Mouse (Mus musculus) hindbrain, embryonic 11.5 days (tissue): ENCODE data around the gene Itfg2. TPM values are rescaled to one million over a fixed set of nuclear protein-coding genes. Genes with fewer than 3 reads are reported as not detected.

Experiments
- ATAC-seq: fragments of 200-750 bp; cut with Nextera tagmentation; 2 replicates; pipeline ENCODE4 v1.8.0; 2017; ENCODE audit warnings: mild to moderate bottlenecking, moderate TSS enrichment, moderate library complexity; ENCODE audit not compliant: low FRiP score
- DNase-seq: peaks from one replicate; pipeline ENCODE4 v3.0.0-alpha.2; 2015; ENCODE audit warnings: low spot score
- H3K27ac ChIP-seq: fragments of 300-500 bp; sonication (generic); 2 replicates; pipeline ENCODE4 v1.5.1; 2014; ENCODE audit warnings: mild to moderate bottlenecking, low read depth, low read length
- H3K27me3 ChIP-seq: fragments of 300-500 bp; sonication (generic); 2 replicates; pipeline ENCODE4 v1.6.1; 2014; ENCODE audit warnings: mild to moderate bottlenecking, low read length, moderate library complexity, mixed read lengths; ENCODE audit not compliant: control insufficient read depth, insufficient read depth
- H3K36me3 ChIP-seq: fragments of 300-500 bp; sonication (generic); 2 replicates; pipeline ENCODE4 v1.6.1; 2014; ENCODE audit warnings: mild to moderate bottlenecking, low read length, moderate library complexity, mixed read lengths; ENCODE audit not compliant: control insufficient read depth, insufficient read depth
- H3K4me1 ChIP-seq: fragments of 300-500 bp; sonication (generic); replicated peaks from 2 replicates; pipeline ENCODE4 v1.6.1; 2014; ENCODE audit warnings: low read length, mixed read lengths; ENCODE audit not compliant: control insufficient read depth, insufficient read depth
- H3K4me2 ChIP-seq: fragments of 300-500 bp; sonication (generic); replicated peaks from 2 replicates; pipeline ENCODE4 v1.6.1; 2014; ENCODE audit warnings: mild to moderate bottlenecking, low read depth, low read length
- H3K4me3 ChIP-seq: fragments of 300-500 bp; sonication (generic); 2 replicates; pipeline ENCODE4 v1.5.1; 2014; ENCODE audit warnings: low read depth, low read length
- H3K9ac ChIP-seq: fragments of 300-500 bp; sonication (generic); 2 replicates; pipeline ENCODE4 v1.6.1; 2014; ENCODE audit warnings: low read depth, low read length
- H3K9me3 ChIP-seq: fragments of 300-500 bp; sonication (generic); 2 replicates; pipeline ENCODE4 v1.6.1; 2016; ENCODE audit warnings: low read length; ENCODE audit not compliant: control insufficient read depth
- WGBS: fragments of 180-500 bp; shearing (Covaris S2); extraction: QIAGEN DNeasy Blood & Tissue Kit; methylation state at CpG from one replicate; pipeline ENCODE4 v1.1.7; 2014; 5-methylcytosine and 5-hydroxymethylcytosine counted together
- polyA plus RNA-seq: library from polyadenylated mRNA; unstranded; fragments of >200 nt; fragmentation: Nextera tagmentation; extraction: Ambion mirVana; gene quantifications from 2 replicates; pipeline ENCODE4 v1.2.1, GENCODE M21; 2014

Gene Itfg2
- polyA plus RNA-seq, 1 experiment from 2014 or later = 32.2 TPM

DNA sequence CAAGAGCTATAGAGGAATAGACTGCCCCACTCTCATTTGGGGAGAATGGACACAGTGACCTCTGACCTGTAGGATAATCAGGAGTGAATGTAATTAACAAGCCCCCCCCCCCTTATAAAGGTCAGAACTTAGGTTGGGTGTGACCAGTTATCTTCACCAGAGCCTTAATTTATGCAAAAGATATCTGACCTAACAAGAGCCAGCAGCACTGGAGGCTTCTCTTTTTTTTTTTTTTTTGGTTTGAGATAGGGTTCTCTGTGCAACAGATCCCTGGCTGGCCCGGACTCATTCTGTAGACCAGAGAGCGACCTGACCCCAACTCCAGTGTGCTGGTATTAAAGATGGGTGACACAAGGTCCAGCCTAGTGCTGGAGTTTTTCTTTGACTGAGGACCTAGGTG lies 4.6 kb upstream of the Itfg2 start:
- ATAC-seq = no peak
- H3K4me1 ChIP-seq = no peaks in the 10 kb centered on the region
- DNase-seq = no peak
- no peak overlapping the region for H3K27ac ChIP-seq
- H3K36me3 ChIP-seq = peaks cover 24% of the 10 kb centered on the region
- H3K9ac ChIP-seq = no peak overlapping the region
- no peak overlapping the region for H3K4me2 ChIP-seq
- no peaks in the 10 kb centered on the region for H3K27me3 ChIP-seq
- H3K4me3 ChIP-seq = no peak overlapping the region
- H3K9me3 ChIP-seq = no peaks in the 10 kb centered on the region
- 88% methylated on average over 2 of the region's 2 CpGs for WGBS

DNA sequence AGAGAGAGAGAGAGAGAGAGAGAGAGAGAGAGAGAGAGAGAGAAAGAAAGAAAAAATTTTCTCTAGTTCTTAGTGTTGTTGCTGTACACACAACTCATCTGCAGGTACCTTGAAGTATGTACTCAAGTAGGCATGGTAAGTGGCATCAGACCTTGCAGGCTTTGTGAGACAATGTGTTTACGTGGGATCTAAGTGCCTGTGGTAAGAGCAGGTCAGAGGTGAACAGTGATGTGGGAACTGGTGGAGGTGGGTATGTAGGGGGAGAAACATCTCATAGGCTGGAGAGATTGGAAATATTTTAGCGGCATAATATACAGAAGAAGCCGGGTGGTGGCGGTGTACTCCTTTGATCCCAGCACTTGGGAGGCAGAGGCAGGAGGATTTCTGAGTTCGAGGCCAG lies 2.8 kb upstream of the Itfg2 start:
- Histone ChIP-seq H3K4me1 (0 out of 2 replicates have a peak, but pooled peaks cover 2% of the 10 kb centered on the region), H3K4me2 (no peak overlapping the region), H3K4me3 (no peak overlapping the region), H3K27me3 (no peaks in the 10 kb centered on the region), H3K9me3 (no peaks in the 10 kb centered on the region), H3K9ac (no peak overlapping the region), H3K27ac (no peak overlapping the region), H3K36me3 (peaks cover 17% of the 10 kb centered on the region)
- DNase-seq (no peak), ATAC-seq (no peak)
- WGBS = 93% methylated on average over 5 of the region's 5 CpGs

DNA sequence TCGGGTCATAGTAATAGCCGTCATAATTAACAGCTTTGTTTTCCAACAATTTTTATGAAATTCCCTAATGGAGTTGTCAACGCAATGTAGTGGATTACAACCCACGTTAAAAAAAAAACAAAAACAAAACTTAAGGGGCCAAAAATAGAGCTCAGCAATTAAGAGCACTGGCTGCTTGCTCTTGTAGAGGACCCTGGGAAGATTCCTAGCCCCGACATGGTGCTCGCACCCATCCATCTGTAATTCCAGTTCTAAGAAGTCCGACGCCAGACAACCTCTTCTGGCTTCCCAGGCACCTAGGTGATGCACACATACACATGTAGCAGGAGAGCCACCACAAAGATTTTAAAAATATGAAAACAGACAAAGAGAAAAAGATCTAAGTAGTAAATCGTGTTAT lies 315 bp upstream of the Itfg2 start:
- DNase-seq = no peak
- H3K4me1 ChIP-seq = 0 out of 2 replicates have a peak, but pooled peaks cover 2% of the 10 kb centered on the region
- no peaks in the 10 kb centered on the region for H3K9me3 ChIP-seq
- peaks cover 3% of the 10 kb centered on the region for H3K36me3 ChIP-seq
- H3K4me2 ChIP-seq = peak overlapping the region; percentile 69
- no peaks in the 10 kb centered on the region for H3K27me3 ChIP-seq
- ATAC-seq = peak; percentile 22; the same call in 1 of the 2 replicates
- WGBS = 21% methylated on average over 9 of the region's 9 CpGs
- H3K4me3 ChIP-seq = peak overlapping the region; percentile 63
- H3K9ac ChIP-seq = no peak overlapping the region
- peak overlapping the region; percentile 95 for H3K27ac ChIP-seq

GRCm38 (mm10) chr6:128423496-128424268 lies 1.0 kb downstream of the Itfg2 start:
- no peaks in the 10 kb centered on the region for H3K9me3 ChIP-seq
- H3K36me3 ChIP-seq = no peaks in the 10 kb centered on the region
- DNase-seq = no peak
- peak overlapping the region; percentile 69 for H3K9ac ChIP-seq
- no peak for ATAC-seq
- H3K4me3 ChIP-seq = peak overlapping the region; percentile 63
- WGBS = 52% methylated on average over 15 of the region's 16 CpGs
- peak overlapping the region; percentile 69 for H3K4me2 ChIP-seq
- peak overlapping the region; percentile 95 for H3K27ac ChIP-seq
- H3K27me3 ChIP-seq = no peaks in the 10 kb centered on the region
- H3K4me1 ChIP-seq = 0 out of 2 replicates have a peak, but pooled peaks cover 2% of the 10 kb centered on the region

DNA sequence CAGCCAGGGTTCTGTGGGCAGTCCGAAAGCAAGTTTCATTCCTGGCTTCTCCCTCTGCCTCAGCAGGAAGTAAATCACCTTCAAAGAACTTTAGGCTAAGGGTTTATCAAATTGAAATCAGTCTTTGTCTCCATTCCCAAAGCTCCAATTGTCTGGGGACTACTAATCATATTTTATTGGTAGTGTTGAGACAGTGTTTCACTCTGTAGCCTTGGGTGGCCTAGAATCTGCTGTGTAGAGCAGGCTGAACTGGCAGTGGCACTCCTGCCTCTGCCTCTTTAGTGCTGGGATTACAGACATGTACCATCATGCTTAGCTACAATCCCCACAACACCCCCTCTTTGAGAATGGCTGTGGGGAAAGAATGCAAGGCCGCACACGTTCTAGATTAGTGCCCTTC lies 3.3 kb downstream of the Itfg2 start:
- Histone ChIP-seq H3K27ac (no peak overlapping the region), H3K27me3 (no peaks in the 10 kb centered on the region), H3K4me2 (no peak overlapping the region), H3K4me1 (0 out of 2 replicates have a peak, but pooled peaks cover 2% of the 10 kb centered on the region), H3K36me3 (no peaks in the 10 kb centered on the region), H3K4me3 (no peak overlapping the region), H3K9me3 (no peaks in the 10 kb centered on the region), H3K9ac (no peak overlapping the region)
- WGBS = 92% methylated on average over 3 of the region's 3 CpGs
- DNase-seq (no peak), ATAC-seq (no peak)

- H3K27me3 ChIP-seq = no peaks in the 10 kb centered on the region
- no peaks in the 10 kb centered on the region for H3K9me3 ChIP-seq
- H3K27ac ChIP-seq = no peak overlapping the region
- 0 out of 2 replicates have a peak, but pooled peaks cover 2% of the 10 kb centered on the region for H3K4me1 ChIP-seq
- WGBS = 97% methylated on average over 2 of the region's 2 CpGs
- H3K9ac ChIP-seq = no peak overlapping the region
- no peak overlapping the region for H3K4me2 ChIP-seq
- DNase-seq (no peak), ATAC-seq (no peak)
- H3K4me3 ChIP-seq = no peak overlapping the region
- no peaks in the 10 kb centered on the region for H3K36me3 ChIP-seq
Measured at GRCm38 (mm10) chr6:128421036-128421435, 3.7 kb downstream of the Itfg2 start.

DNA sequence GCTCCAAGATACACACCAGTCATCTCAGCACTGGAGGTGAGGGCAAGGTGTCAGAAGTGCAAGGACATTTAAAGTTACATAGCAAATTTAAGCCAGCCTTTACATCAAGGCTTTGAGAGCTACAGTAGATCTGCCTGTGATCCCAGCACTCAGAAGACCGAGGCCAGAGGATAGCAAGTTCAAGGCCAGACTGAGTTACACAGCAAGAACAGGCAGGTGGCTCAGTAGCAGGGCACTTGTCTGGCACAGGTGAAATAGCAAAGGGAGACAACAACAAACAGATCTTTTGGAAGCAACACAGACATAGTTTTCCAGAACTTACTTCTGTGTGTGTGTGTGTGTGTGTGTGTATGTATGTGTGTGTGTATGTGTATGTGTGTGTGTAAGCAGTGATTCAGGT lies 6.7 kb downstream of the Itfg2 start:
- Histone ChIP-seq H3K4me3 (no peak overlapping the region), H3K9me3 (no peaks in the 10 kb centered on the region), H3K27ac (no peak overlapping the region), H3K9ac (no peak overlapping the region), H3K27me3 (no peaks in the 10 kb centered on the region), H3K36me3 (no peaks in the 10 kb centered on the region), H3K4me1 (no peaks in the 10 kb centered on the region), H3K4me2 (no peak overlapping the region)
- no peak for DNase-seq
- WGBS = 92% methylated on average over 1 of the region's 1 CpGs
- ATAC-seq = no peak

DNA sequence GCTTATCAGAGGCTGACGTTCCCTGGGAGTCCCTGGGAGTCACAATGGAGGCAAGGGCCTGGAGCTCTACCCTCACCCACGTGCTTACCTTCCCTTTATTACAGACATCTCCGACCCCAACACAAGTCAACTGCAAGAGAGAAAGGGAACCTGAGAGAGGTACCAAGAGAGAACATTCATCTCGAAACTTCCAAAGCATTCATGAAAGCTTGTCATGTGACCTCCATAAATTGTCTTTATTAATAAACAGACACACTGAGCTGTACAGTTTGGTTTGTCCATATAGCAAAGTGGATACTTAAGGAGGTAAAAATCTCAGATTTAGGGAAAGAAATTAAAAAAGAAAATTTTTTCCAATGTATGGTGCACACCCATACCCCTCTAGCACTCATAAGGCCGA lies 8.6 kb downstream of the Itfg2 start:
- no peak for DNase-seq
- ATAC-seq = no peak
- Histone ChIP-seq H3K4me3 (no peak overlapping the region), H3K4me2 (no peak overlapping the region), H3K9me3 (no peaks in the 10 kb centered on the region), H3K27ac (no peak overlapping the region), H3K27me3 (no peaks in the 10 kb centered on the region), H3K36me3 (0 out of 2 replicates have a peak, but pooled peaks cover 2% of the 10 kb centered on the region), H3K9ac (no peak overlapping the region), H3K4me1 (no peaks in the 10 kb centered on the region)
- WGBS = 86% methylated on average over 5 of the region's 5 CpGs

- Histone ChIP-seq H3K9me3 (no peaks in the 10 kb centered on the region), H3K4me2 (no peak overlapping the region), H3K27ac (no peak overlapping the region), H3K27me3 (no peaks in the 10 kb centered on the region), H3K36me3 (peaks cover 7% of the 10 kb centered on the region; the same call in 1 of the 2 replicates), H3K4me3 (no peak overlapping the region), H3K4me1 (no peaks in the 10 kb centered on the region), H3K9ac (no peak overlapping the region)
- ATAC-seq (peak; percentile 50; the same call in 1 of the 2 replicates), DNase-seq (peak; percentile 87)
- WGBS = 14% methylated on average over 3 of the region's 3 CpGs
Measured at GRCm38 (mm10) chr6:128411115-128411514, 13.6 kb downstream of the Itfg2 start.
